Mouse (Mus musculus) thymus, postnatal 36 days (tissue): ENCODE results near the gene Cwc27.
A peak's percentile ranks its signal among the peaks of the same experiment; 100 is the strongest.

Experiments
- DNase-seq, 2 experiments: peaks; one replicate each; pipeline ENCODE4 v3.0.0; 2022; ENCODE audit warnings: mixed read lengths in 2 of 2

Gene Cwc27

GRCm38 (mm10) chr13:104608516-104608915 lies 208.4 kb downstream of the Cwc27 start:
- no peak for DNase-seq

DNA sequence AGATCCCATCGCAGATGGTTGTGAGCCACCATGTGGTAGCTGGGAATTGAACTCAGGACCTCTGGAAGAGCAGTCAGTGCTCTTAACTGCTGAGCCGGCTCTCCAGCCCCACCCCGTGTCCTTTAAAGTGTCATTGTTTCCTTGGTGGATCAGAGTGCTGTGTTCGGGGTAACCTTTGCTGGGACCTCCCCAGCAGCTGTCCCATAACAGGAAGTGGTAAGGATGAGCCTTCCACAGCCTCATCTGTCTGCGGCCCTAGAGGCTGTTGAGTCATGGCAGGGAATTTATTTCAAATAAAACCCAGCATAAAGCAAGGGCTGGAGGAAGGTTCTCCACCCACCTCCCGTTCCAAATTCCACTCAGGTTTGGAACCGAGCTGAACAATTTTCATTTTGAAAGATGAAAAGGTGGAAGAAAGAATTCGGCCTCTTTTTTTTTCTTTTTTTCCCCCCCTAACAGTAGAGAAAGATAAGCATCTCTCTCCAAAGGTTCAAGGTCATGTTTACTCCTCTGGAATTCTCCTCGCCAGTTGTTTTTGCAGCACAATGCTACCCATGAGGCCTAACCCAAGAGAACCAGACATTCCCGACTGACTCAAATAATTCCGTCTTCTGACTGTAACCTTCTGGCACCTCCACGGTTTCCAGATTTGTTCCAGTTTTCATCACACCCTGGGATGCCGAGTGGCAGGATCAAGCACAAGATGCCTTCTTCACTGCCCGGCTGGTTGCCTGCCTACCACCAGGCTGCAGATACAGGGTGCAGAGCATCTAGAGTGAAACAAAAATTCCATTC lies 210.0 kb downstream of the Cwc27 start:
- peak; percentile 35 to 62 for DNase-seq

GRCm38 (mm10) chr13:104605111-104605510 lies 211.8 kb downstream of the Cwc27 start:
- DNase-seq, result no peak

- no peak for DNase-seq
Measured at GRCm38 (mm10) chr13:104602197-104602596, 214.7 kb downstream of the Cwc27 start.

DNA sequence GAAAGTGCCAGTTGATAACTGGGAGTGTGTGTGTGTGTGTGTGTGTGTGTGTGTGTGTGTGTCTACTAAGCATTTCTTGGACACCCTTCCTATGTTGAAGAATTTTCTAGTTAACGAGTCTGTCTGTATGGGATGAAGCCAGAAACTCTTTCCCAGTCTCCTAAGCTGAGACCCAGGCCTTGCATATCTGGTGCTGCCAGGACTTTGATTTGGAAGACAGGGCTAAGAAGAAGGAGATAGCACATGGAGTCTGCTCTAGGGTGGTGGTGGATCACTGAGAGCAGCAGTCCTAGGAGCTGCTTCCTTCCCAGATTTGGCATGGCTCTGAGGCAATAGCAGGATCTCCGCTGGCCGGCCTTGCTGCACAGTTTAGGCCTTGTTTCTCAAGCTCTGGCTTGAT lies 215.2 kb downstream of the Cwc27 start:
- DNase-seq, result no peak

DNA sequence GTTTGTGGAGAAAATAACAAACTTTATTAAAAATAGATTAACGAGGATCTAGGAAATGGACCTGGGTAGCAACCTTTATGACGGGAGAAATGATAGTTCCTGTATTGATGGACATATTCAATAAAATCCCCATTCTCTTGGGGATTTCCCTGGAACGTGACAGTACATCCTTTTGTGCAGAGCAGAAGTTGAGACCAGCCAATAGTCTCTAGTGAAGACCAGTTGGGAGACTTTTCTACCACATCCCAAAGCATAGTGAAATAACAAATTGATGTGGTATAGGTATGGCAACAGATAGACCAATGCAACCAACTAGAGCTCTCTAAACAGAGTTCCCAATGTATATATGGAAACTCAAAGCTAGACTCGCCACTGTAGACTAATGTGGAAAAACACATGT lies 220.7 kb downstream of the Cwc27 start:
- no peak for DNase-seq

DNA sequence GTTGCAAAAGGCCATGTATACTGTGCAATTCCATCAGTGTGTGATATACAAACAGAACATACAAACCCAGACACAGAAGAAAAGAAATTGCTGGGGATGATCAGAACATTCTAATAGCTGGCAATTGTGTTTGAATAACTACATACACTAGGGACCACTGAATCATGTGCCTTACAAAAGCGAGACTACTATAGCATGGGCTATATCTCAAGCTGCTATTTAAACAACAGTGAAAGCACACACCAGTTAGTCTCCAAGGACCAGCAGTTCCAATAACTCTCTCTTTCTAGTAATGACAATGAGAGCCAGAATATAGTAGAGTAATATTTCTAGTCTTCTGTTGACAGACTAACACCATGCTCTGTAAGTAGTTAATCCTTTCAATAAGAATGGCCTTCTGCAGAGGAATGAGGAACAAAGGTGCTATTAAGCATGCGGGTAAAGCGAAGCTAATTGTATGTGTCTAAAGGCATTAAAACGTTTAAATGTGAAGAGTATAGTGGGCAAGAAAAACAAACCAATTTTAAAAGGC lies 222.1 kb downstream of the Cwc27 start:
- DNase-seq, result no peak

DNA sequence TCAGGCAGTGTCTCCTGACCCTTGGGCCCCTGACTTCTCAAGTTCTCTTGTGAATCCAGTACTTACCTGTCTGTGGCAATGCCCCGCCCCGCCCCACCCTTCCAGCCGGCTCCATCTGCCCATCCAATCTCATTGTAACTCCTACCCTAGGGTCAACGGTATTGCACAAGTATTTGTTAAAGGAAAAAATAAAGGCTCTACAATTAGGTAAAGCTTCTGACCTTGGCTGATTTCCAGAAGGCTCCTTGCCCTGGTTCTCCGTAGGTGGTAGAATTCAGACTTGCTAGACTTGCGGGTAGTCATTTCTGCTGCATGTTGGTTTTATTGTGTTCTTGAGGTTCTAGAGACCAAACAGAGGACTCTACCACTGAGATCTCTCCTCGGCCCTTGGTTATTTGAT lies 226.0 kb downstream of the Cwc27 start:
- no peak for DNase-seq

DNA sequence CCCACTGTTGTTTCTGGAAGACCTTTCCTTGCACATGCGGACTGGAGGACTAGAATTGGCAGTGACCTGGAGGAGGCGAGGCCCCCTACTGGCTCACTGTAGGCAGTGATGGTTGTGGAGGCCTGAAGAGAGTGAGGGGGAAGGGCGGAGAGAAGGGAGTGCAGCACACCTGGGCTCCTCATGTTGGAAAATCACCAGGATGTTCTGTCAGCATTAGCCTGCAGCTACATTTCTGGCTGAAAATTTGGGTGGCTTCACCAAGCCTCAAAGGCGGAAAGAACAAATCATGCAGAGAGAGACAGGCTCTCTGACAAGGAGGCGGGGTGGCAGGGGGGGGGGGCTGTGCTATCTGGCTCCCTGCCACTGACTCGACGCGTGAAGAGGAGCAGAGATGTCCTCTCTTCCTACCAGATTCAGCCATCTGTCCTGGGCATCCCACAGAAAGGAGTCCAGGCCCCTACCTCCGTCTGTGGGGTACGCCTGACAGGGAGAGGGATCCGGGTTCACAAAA lies 226.8 kb downstream of the Cwc27 start:
- DNase-seq, result peak in 1 of 2 experiments; percentile 13

DNA sequence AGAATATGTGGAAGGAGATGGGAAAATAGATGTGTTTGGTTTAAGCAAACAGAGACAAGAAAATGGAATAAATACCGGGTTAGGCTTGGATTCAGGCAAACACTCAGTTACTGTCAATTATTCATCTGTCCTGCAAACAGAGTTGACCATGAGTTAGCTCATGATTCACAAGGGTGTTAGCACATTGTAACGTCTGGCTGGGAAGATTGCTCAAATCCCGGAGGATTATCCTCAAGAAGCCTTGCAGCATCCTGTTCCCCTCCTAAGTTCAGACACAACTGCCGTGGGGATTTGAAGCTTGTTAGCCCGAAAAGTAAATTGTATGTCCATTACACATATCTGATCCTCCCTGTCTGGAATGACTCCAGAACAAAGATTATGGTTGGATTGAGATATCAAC lies 228.6 kb downstream of the Cwc27 start:
- DNase-seq, result no peak
